Mouse (Mus musculus): ENCODE data around the gene Cers6. TPM values are rescaled to one million over a fixed set of nuclear protein-coding genes. Genes with fewer than 3 reads are reported as not detected.
A peak's percentile ranks its signal among the peaks of the same experiment; 100 is the strongest.

The Cers6 gene
- total RNA-seq (2014; fragmentation: Nextera tagmentation) (0.79 and 2.8 TPM in 2 replicates), total RNA-seq (2017) (1.1 and 1.4 TPM in 2 replicates)

- ATAC-seq (replicated peaks; ENCODE audit: low FRiP score, low TSS enrichment, poor library complexity, severe bottlenecking) = peak; percentile 97
Measured at GRCm38 (mm10) chr2:68860904-68861685, at the start of gene Cers6. TSS of gene Cers6 (plus strand) at chr2:68861441.

DNA sequence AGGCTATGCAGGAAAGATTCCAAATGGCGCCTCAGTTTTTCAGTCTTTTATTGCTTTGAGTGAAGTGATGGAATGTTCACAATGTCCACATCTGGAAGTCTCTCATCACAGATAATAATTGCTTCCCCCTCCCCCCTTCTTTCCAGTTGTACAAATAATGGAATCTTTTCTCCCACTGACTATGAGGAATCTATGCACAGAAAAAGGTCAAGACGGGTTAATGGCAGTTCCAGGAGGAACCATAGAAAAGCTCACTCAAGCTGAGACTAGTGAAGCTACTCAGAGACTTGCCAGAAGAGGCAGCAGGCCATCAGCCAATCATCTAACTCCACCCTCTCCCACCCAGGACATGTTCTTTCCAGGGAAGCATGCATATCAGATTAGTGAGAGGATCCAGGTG, 46.8 kb upstream of the Cers6 start:
- no peak for ATAC-seq (replicated peaks; ENCODE audit: low FRiP score, low TSS enrichment, poor library complexity, severe bottlenecking)

DNA sequence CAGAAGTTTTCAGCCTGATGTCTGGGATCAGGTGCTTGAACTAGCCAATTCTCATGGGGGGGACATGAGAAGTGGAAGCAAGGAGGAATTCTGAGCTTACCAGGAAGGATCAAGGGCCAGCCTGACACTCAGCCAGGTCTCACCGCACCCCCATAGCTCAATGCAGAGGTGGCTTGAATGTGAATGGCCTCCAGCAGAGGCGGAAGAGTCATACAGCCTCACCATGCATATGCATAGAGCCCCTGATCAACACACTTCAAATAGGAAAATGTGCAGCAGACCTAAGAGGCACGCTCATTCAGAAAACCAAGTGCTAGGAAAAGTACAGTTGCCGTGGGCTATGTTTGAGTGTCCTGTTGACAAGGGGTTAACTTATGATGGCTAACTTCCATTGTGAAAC, 42.2 kb upstream of the Cers6 start:
- ATAC-seq (replicated peaks; ENCODE audit: low FRiP score, low TSS enrichment, poor library complexity, severe bottlenecking) = no peak

- ATAC-seq (replicated peaks; ENCODE audit: low FRiP score, low TSS enrichment, poor library complexity, severe bottlenecking) = no peak
Measured at GRCm38 (mm10) chr2:68822152-68822887, 38.9 kb upstream of the Cers6 start.

DNA sequence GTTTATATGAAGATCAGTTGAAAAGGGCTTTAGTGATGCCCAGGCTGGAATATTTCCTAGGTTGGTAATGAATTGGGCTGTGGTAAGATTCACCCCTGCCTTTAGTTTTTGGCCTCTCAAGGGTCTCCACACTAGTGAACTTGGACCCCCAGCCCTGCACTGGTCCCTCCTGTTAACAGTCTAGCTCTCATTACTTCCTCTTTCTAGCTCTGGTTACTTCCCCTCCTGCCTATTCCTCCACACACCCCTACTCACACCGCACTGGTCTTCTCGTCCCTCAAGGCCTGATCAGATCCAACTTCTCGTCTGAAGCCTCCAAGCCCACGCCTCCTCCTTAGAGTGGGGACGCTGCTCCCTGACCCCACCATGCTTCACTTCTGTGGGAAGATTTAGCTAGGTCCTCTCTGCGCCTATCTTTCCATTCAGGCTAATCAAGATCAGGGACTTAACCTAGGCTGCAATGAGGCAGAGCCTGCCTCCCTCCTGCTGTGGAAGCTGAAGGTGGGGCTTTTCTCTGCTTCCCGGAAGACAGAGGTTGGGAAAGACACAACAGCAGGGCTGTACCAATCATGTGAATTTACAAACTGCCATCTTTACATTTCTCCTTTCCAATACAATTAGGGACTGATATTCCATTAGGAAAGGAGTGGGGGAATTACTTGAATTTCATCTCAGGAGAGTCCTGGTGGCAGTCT, 35.8 kb upstream of the Cers6 start:
- 0 out of 2 replicates have a peak, but pooled peaks have one; percentile 37 for ATAC-seq (replicated peaks; ENCODE audit: low FRiP score, low TSS enrichment, poor library complexity, severe bottlenecking)

GRCm38 (mm10) chr2:68843330-68843729, 17.9 kb upstream of the Cers6 start:
- no peak for ATAC-seq (replicated peaks; ENCODE audit: low FRiP score, low TSS enrichment, poor library complexity, severe bottlenecking)

DNA sequence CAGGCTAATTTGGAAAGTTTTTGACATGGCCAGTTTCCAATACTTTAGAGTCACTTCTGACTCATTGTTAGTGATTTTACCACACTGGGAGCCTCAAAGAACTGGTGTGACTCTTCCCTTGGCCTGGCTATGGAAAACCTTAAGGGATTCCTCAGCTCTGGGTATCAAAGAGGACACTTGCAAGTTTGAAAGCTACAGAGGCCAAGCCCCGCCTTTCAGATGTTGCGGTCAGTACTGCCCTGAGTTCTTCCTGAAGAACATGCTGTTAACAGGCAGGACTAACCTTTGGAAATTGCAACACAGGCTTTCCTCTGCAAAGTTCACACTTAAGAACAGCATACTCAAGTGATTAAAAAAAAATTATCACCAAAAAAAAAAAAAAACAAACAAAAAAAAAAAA, 16.7 kb upstream of the Cers6 start:
- no peak for ATAC-seq (replicated peaks; ENCODE audit: low FRiP score, low TSS enrichment, poor library complexity, severe bottlenecking)

DNA sequence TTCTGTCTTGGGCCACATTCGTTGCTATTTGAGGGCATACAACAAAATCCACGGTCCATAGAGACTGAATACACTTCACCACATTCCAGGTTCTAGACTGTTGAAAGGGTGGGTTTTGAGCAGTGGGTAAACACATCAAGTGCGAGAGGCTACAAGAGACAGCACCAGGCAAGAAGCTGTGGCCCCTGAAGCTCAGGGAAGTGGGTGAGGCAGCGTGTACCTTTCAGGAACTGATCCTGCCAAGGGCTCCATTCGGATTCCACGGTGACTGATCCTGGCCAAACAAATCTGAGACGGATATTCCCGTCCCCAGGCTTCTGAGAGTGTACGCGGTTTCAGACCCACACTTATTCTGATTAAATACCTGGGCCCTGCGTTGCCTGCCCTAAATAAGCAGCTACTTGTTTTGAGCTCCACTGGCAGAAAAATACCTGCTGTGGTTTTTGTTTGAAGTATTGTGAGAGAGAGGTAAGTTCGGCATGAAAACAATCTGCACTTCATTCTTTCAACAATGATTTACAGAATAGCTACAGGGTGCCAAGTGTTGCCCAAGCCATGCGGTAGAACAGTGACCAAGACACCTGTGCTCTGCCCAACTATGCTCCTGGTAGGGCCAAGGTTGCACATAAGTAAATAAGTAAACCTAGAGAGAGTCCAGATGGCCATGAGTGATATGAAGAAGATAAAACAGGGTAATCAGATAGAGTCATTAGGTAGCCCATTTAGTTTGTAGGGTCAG, 16.1 kb upstream of the Cers6 start:
- no peak for ATAC-seq (replicated peaks; ENCODE audit: low FRiP score, low TSS enrichment, poor library complexity, severe bottlenecking)

DNA sequence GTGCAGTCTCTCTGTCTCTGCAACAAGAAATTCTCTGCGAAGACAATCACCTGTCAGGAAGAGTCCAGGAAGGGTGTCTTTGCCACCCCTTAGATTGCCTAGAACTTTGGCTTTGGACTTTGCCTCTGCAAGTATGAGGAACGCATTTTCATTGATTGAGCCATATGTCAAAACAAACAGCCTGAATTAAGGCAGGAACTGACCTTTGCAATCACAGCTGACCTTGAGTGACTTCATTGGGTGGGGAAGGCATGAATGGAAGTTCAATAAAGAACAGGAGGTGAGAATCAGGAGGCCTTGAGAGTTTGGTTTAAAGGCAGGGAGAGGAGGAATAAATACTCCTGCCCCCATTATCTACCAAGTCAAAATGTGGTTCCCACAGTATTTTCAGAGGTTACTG, 850 bp upstream of the Cers6 start:
- no peak for ATAC-seq (replicated peaks; ENCODE audit: low FRiP score, low TSS enrichment, poor library complexity, severe bottlenecking)

DNA sequence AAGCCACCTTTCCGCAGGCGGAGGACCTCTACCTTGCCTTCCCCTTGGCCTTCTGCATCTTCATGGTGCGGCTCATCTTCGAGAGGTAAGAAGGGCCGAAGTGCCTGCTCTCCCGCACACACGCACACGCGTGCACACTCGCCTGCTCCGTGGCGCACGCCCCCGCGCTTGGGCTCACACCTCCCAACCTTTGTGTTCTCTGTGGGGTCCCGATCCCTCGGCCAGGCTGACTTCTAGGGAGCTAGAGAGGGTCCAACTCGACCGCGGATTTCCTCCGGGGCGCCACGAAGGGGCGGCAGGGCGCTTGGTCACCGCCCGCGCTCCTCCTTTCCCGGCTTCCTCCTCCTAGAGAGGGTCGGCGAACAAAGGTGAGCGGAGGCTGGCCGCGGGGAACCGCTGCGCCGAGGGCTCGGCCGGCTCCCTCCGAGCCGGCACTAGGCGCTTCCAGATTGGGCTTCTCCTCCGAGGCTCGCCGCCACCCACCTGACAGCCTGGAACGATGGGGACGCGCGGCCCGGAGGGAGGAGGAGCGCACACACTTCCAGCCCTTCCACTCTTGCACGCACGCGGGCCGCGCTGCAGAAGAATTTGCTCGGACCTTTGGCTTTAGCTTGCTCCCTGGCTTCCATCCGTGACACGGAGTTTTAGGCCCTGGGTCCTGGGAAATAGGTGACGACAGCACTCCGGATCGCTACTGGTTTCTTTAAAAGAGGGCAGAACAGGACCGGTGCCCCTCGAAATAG, 651 bp downstream of the Cers6 start:
- ATAC-seq (replicated peaks; ENCODE audit: low FRiP score, low TSS enrichment, poor library complexity, severe bottlenecking) = peak; percentile 36; the same call in 1 of the 2 replicates

GRCm38 (mm10) chr2:68862464-68863266, 1.4 kb downstream of the Cers6 start:
- no peak for ATAC-seq (replicated peaks; ENCODE audit: low FRiP score, low TSS enrichment, poor library complexity, severe bottlenecking)

DNA sequence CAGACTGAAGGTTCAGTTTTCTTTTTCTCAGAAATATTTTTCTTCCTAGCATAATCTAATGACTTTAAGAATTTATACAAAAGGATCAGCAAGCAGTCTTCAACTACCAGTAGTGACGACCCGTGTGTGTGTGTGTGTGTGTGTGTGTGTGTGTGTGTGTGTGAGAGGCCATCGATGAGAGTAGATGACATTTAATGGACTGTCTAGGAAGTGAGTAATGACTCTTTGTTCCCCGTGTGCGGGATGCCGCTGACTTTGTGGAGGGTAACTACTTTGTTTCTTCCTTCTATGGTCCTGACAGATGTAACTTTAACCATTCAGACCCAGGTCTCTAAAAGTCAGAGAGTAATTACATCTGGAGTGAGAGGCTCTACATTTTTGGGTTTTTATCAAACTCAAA, 2.3 kb downstream of the Cers6 start:
- no peak for ATAC-seq (replicated peaks; ENCODE audit: low FRiP score, low TSS enrichment, poor library complexity, severe bottlenecking)

- no peak for ATAC-seq (replicated peaks; ENCODE audit: low FRiP score, low TSS enrichment, poor library complexity, severe bottlenecking)
Measured at GRCm38 (mm10) chr2:68864366-68864765, 3.1 kb downstream of the Cers6 start.

DNA sequence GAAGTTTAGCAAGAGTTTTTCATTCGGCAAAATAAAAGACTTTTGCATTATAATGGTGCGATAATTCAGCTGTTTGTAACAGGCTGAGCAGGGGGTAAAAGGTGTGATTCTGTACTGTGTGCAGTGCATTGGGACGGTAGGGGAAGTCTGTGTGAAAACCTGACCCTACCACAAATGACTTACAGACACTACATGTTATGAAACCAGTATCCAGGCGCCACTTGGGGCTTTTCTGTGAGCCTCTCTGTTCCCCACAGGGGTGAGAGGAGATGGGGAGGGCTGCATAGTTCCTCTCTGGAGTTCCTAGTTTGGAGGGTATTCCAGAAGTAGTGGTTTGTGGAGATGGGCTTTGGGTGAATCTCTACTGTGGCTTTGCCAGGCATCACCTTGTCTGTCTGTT, 5.9 kb downstream of the Cers6 start:
- ATAC-seq (replicated peaks; ENCODE audit: low FRiP score, low TSS enrichment, poor library complexity, severe bottlenecking) = no peak

- ATAC-seq (replicated peaks; ENCODE audit: low FRiP score, low TSS enrichment, poor library complexity, severe bottlenecking) = no peak
Measured at GRCm38 (mm10) chr2:68870999-68871780, 9.9 kb downstream of the Cers6 start.

DNA sequence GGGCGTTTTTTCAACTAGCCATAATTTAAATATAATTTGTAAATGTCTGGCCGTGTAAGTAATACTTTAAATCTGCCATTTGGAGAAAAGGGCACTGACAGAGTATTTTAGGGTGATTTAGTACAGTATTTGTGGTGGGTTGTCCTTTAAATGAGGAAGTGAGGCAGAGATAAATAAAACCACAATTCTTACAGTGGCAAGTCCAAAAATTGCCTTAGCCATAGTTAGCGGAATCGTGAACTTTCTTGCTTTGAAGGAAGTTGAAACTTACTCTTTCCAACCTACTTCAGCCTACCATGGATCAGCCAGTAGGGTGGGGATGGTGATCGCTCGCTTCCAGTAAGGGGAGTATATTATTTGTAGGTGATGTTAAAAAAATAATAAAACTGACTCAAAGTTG, 11.8 kb downstream of the Cers6 start:
- ATAC-seq (replicated peaks; ENCODE audit: low FRiP score, low TSS enrichment, poor library complexity, severe bottlenecking) = peak; percentile 69

DNA sequence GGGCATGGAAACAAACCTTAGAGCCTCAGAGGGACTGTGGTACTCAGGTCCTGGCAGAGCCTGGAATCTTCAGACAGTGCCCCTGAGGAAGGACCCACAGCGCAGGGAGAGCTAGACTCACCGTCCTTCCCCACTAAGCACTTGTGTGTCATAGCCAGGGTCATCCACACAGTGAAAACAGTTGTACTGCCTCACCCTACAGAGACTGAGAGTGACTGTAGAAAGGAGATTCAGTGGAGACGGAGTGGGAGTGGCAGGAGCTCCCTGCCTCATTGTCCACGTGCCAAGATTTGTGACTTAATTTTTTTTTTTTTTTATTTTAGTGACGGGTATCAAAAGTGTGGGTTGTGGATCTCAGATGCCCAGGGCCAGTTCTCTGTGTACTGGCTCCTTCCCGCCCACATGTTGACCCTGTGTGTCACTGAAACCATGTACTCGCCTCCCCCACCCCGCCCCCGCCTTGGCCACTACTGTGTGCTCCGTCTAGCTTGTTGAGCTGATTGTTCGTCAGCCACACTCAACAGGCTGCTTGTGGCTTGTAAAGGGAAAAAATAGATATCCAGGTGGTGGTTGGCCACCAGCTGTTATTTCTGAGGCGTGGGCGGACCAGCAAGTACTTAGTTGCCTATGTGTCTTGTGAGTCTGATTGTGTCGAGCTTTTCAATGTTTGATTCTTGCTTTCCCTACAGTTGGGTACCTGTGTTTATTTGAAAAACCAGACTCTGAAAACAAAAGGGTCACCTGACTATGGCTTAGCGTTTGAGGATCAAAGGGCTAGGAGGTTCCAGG, 12.6 kb downstream of the Cers6 start:
- ATAC-seq (replicated peaks; ENCODE audit: low FRiP score, low TSS enrichment, poor library complexity, severe bottlenecking) = no peak
